In genomic region chr6:34041589-34042280, GRCm38 (mm10) we compare ENCODE assay signal across 11 mouse cellular contexts. TPM values are rescaled to one million over a fixed set of nuclear protein-coding genes. Genes with fewer than 3 reads are reported as not detected.
DNase-seq lines count a peak whose midpoint lies in the region; ATAC-seq and TF ChIP-seq lines count a peak whose summit lies in the region.
"Had no signal": no experiment of that assay in that cellular context is flagged by ENCODE, and none has a peak within 500 bp of the region (broad histone marks: within the 10 kb centered on the region; RNA-seq: fewer than 3 reads in every experiment).

No protein-coding gene starts in this region.

- H3K4me3 ChIP-seq in lung, embryonic 14.5 days (ENCODE audit: low read depth, low read length) = no peak overlapping the region
- no peak overlapping the region for H3K4me3 ChIP-seq in forebrain, embryonic 14.5 days (ENCODE audit: low read depth, low read length)
- H3K4me3 ChIP-seq: midbrain, embryonic 15.5 days had no signal

- H3K36me3 ChIP-seq in lung, embryonic 14.5 days (ENCODE audit: insufficient read depth) = no peaks in the 10 kb centered on the region
- H3K36me3 ChIP-seq in forebrain, embryonic 14.5 days (ENCODE audit: control insufficient read depth, insufficient read depth, low read length) = no peaks in the 10 kb centered on the region
- H3K36me3 ChIP-seq: G1E; midbrain, embryonic 15.5 days had no signal

- DNase-seq in frontal cortex, adult 2 months (ENCODE audit: extremely low spot score in 1 of 2, low spot score in 1 of 2) = no peak
- peak; percentile 88 for DNase-seq in lung, embryonic 14.5 days
- DNase-seq in lung, postnatal 14 days = no peak
- DNase-seq in forebrain, embryonic 14.5 days (ENCODE audit: low spot score) = peak; percentile 32
- DNase-seq in lung, postnatal 36 days = peak; percentile 15
- DNase-seq in heart, postnatal 4 days = no peak

- WGBS in lung, embryonic 14.5 days = 66% methylated on average over 11 of the region's 11 CpGs
- 56% methylated on average over 11 of the region's 11 CpGs for WGBS in forebrain, embryonic 14.5 days

- H3K9ac ChIP-seq in lung, embryonic 14.5 days = no peak overlapping the region
- no peak overlapping the region for H3K9ac ChIP-seq in forebrain, embryonic 14.5 days (ENCODE audit: low read length)
- H3K9ac ChIP-seq: midbrain, embryonic 15.5 days had no signal

- H3K9me3 ChIP-seq in lung, embryonic 14.5 days (ENCODE audit: low read depth, low read length) = no peaks in the 10 kb centered on the region
- no peaks in the 10 kb centered on the region for H3K9me3 ChIP-seq in forebrain, embryonic 14.5 days (replicated peaks; ENCODE audit: control insufficient read depth, low read length)
- H3K9me3 ChIP-seq: G1E; midbrain, embryonic 15.5 days had no signal

- ATAC-seq in frontal cortex, adult (ENCODE audit: low TSS enrichment) = 0 out of 2 replicates have a peak, but pooled peaks have one; percentile 15
- ATAC-seq in lung, embryonic 14.5 days (ENCODE audit: insufficient read depth) = peak; percentile 81
- ATAC-seq in forebrain, embryonic 14.5 days = no peak

- peaks cover 8% of the 10 kb centered on the region; the same call in 1 of the 2 replicates for H3K4me1 ChIP-seq in lung, embryonic 14.5 days (ENCODE audit: insufficient read depth)
- H3K4me1 ChIP-seq in forebrain, embryonic 14.5 days (ENCODE audit: control insufficient read depth, insufficient read depth, low read length) = peaks cover 6% of the 10 kb centered on the region

- no peak for TF ChIP-seq CTCF in lung, embryonic 14.5 days (IDR thresholded peaks at IDR 0.05; ENCODE audit: low read depth)

- peak overlapping the region; percentile 30; the same call in 1 of the 2 replicates for H3K27ac ChIP-seq in lung, embryonic 14.5 days (ENCODE audit: low read depth)
- 0 out of 2 replicates have a peak overlapping the region, but pooled peaks have one; percentile 30 for H3K27ac ChIP-seq in forebrain, embryonic 14.5 days (ENCODE audit: low read depth, low read length)
- H3K27ac ChIP-seq: midbrain, embryonic 15.5 days had no signal

- H3K4me2 ChIP-seq in lung, embryonic 14.5 days = no peak overlapping the region
- H3K4me2 ChIP-seq in forebrain, embryonic 14.5 days (ENCODE audit: low read length) = no peak overlapping the region; the same call in 1 of the 2 replicates
- H3K4me2 ChIP-seq: midbrain, embryonic 15.5 days had no signal

- H3K27me3 ChIP-seq in lung, embryonic 14.5 days (ENCODE audit: insufficient read depth, low read length) = no peaks in the 10 kb centered on the region
- no peaks in the 10 kb centered on the region for H3K27me3 ChIP-seq in forebrain, embryonic 14.5 days (replicated peaks; ENCODE audit: control insufficient read depth, insufficient read depth, low read length)
- H3K27me3 ChIP-seq: midbrain, embryonic 15.5 days had no signal

RNA-seq across cellular contexts. Expression of gene Lrguk, which starts 12.5 kb away (rescaled TPM):
- polyA plus RNA-seq in frontal cortex, adult 2 months (2012; rRNA removed) = 1.2 TPM in 2 replicates
- 3.5 and 3.6 TPM in 2 replicates for polyA plus RNA-seq in lung, embryonic 14.5 days (2014; fragmentation: Nextera tagmentation; extraction: Ambion mirVana)
- polyA plus RNA-seq in forebrain, embryonic 14.5 days (2014; fragmentation: Nextera tagmentation; extraction: Ambion mirVana) = 1.0 and 1.1 TPM in 2 replicates
- total RNA-seq in heart, postnatal 4 days (2021) = under 1 TPM; 0.21 to 0.25 TPM
- total RNA-seq: gastrocnemius, adult 8-10 months had no signal
- polyA plus RNA-seq: liver, adult 2 months had no signal

Comparison
In these comparisons a context has a peak if more than half of its experiments do, and no peak if none do; other contexts are left out.
1. DNase-seq: peak in lung, embryonic 14.5 days (single experiment), forebrain, embryonic 14.5 days (single experiment) and lung, postnatal 36 days (single experiment); none in frontal cortex, adult 2 months (0 of 2), lung, postnatal 14 days (single experiment) and heart, postnatal 4 days (single experiment).